Mouse (Mus musculus) ES-E14 (cell line): ENCODE data around the gene Ybx3.

Experiments
- CHD2 ChIP-seq: IDR thresholded peaks from 2 replicates; pipeline ENCODE4 v1.6.1; 2014; ENCODE audit warnings: mild to moderate bottlenecking, low read depth, low read length, inconsistent platforms
- MAFK ChIP-seq: IDR thresholded peaks from 2 replicates; pipeline ENCODE4 v1.6.1; 2014; ENCODE audit warnings: mild to moderate bottlenecking, low read depth, low read length, inconsistent platforms; ENCODE audit not compliant: insufficient read depth
- ZC3H11A ChIP-seq: IDR thresholded peaks from 2 replicates; pipeline ENCODE4 v1.6.1; 2012; ENCODE audit warnings: low read depth, mild to moderate bottlenecking, inconsistent platforms, low read length, borderline replicate concordance
- ZNF384 ChIP-seq: IDR thresholded peaks from 2 replicates; pipeline ENCODE4 v1.6.1; 2012; ENCODE audit warnings: low read depth, low read length, inconsistent platforms

DNA sequence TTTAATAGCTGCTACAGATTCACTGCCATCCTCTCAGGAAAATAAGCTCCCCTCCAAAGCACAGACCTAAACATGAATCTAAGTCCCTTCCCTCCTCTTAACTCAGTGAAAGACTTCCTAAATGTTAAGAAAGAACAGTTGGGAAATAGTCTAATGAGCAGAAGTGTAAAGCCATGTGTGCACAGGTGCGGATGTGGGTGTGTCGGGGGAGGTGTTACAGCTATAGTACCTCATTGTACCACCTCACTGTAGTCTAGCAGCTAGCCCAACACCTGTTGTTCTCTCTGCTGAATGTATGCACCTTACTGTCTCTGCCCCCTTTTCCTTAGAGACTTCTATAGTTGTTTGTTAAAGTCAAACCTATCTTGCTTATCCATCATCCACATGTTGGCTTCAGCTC, 61.2 kb downstream of the Ybx3 start:
- TF ChIP-seq MAFK = no peak
- no peak for TF ChIP-seq CHD2
- no peak for TF ChIP-seq ZNF384
- no peak for TF ChIP-seq ZC3H11A
